Mouse (Mus musculus) forebrain, embryonic 12.5 days (tissue): ENCODE measurements at regions not wholly inside any gene's neighbourhood (a gene's known extent, or its start where the extent isn't known, plus 50 kb on each side); places are given as distances from the start of the nearest gene placed in this dataset.
A peak's percentile ranks its signal among the peaks of the same experiment; 100 is the strongest.

Experiments used
- ATAC-seq: fragments of 200-750 bp; cut with Nextera tagmentation; 2 replicates; pipeline ENCODE4 v1.8.0; 2017; ENCODE audit warnings: moderate TSS enrichment; ENCODE audit not compliant: low FRiP score
- H3K27ac ChIP-seq: fragments of 300-500 bp; sonication (generic); 2 replicates; pipeline ENCODE4 v1.5.1; 2016; ENCODE audit warnings: mild to moderate bottlenecking
- H3K27me3 ChIP-seq: fragments of 300-500 bp; sonication (generic); 2 replicates; pipeline ENCODE4 v1.6.1; 2016; ENCODE audit warnings: mild to moderate bottlenecking
- H3K36me3 ChIP-seq: fragments of 300-500 bp; sonication (generic); replicated peaks from 2 replicates; pipeline ENCODE4 v1.6.1; 2016; ENCODE audit warnings: mild to moderate bottlenecking
- H3K4me1 ChIP-seq: fragments of 300-500 bp; sonication (generic); 2 replicates; pipeline ENCODE4 v1.6.1; 2016
- H3K4me2 ChIP-seq: fragments of 300-500 bp; sonication (generic); 2 replicates; pipeline ENCODE4 v1.6.1; 2016; ENCODE audit warnings: mild to moderate bottlenecking, moderate library complexity
- H3K4me3 ChIP-seq: fragments of 300-500 bp; sonication (generic); replicated peaks from 2 replicates; pipeline ENCODE4 v1.5.1; 2016; ENCODE audit warnings: mild to moderate bottlenecking
- H3K9ac ChIP-seq: fragments of 300-500 bp; sonication (generic); 2 replicates; pipeline ENCODE4 v1.6.1; 2016; ENCODE audit warnings: mild to moderate bottlenecking
- H3K9me3 ChIP-seq: fragments of 300-500 bp; sonication (generic); 2 replicates; pipeline ENCODE4 v1.6.1; 2016
- WGBS: fragments of 180-500 bp; shearing (Covaris S2); methylation state at CpG from one replicate; pipeline ENCODE4 v1.1.7; 2016; 5-methylcytosine and 5-hydroxymethylcytosine counted together

- H3K27me3 ChIP-seq, result no peaks in the 10 kb centered on the region
- no peak overlapping the region for H3K27ac ChIP-seq
- H3K4me2 ChIP-seq, result no peak overlapping the region
- no peaks in the 10 kb centered on the region for H3K36me3 ChIP-seq
- H3K4me3 ChIP-seq, result no peak overlapping the region
- no peaks in the 10 kb centered on the region; the same call in 1 of the 2 replicates for H3K4me1 ChIP-seq
- WGBS, result 49% methylated on average over 17 of the region's 17 CpGs
- no peaks in the 10 kb centered on the region for H3K9me3 ChIP-seq
- H3K9ac ChIP-seq, result no peak overlapping the region
- ATAC-seq, result peak; percentile 75
Observed at GRCm38 (mm10) chr7:70046691-70047414, 319.7 kb downstream of the Nr2f2 start.

- no peak for ATAC-seq
- no peak overlapping the region for H3K4me2 ChIP-seq
- no peak overlapping the region for H3K9ac ChIP-seq
- no peaks in the 10 kb centered on the region for H3K4me1 ChIP-seq
- 92% methylated on average over 1 of the region's 1 CpGs for WGBS
- H3K36me3 ChIP-seq, result no peaks in the 10 kb centered on the region
- H3K27ac ChIP-seq, result no peak overlapping the region
- no peaks in the 10 kb centered on the region for H3K27me3 ChIP-seq
- H3K9me3 ChIP-seq, result no peaks in the 10 kb centered on the region
- no peak overlapping the region for H3K4me3 ChIP-seq
Observed at GRCm38 (mm10) chr7:70037011-70037410, 329.5 kb downstream of the Nr2f2 start.

GRCm38 (mm10) chr7:70032857-70033256, 333.7 kb downstream of the Nr2f2 start:
- H3K9ac ChIP-seq, result no peak overlapping the region
- H3K27me3 ChIP-seq, result no peaks in the 10 kb centered on the region; the same call in 1 of the 2 replicates
- H3K4me3 ChIP-seq, result no peak overlapping the region
- WGBS, result 96% methylated on average over 2 of the region's 2 CpGs
- no peak overlapping the region for H3K27ac ChIP-seq
- H3K4me1 ChIP-seq, result no peaks in the 10 kb centered on the region
- no peak overlapping the region for H3K4me2 ChIP-seq
- ATAC-seq, result no peak
- no peaks in the 10 kb centered on the region for H3K36me3 ChIP-seq
- H3K9me3 ChIP-seq, result no peaks in the 10 kb centered on the region

- Histone ChIP-seq H3K9me3 (no peaks in the 10 kb centered on the region), H3K27ac (no peak overlapping the region), H3K4me3 (no peak overlapping the region), H3K27me3 (no peaks in the 10 kb centered on the region; the same call in 1 of the 2 replicates), H3K4me1 (no peaks in the 10 kb centered on the region), H3K4me2 (no peak overlapping the region), H3K36me3 (no peaks in the 10 kb centered on the region), H3K9ac (no peak overlapping the region)
- WGBS, result 36% methylated on average over 2 of the region's 2 CpGs
- no peak for ATAC-seq
Observed at GRCm38 (mm10) chr7:70029311-70029710, 337.2 kb downstream of the Nr2f2 start.

- no peak overlapping the region for H3K9ac ChIP-seq
- no peak overlapping the region for H3K4me2 ChIP-seq
- H3K4me3 ChIP-seq, result no peak overlapping the region
- no peaks in the 10 kb centered on the region; the same call in 1 of the 2 replicates for H3K27me3 ChIP-seq
- H3K27ac ChIP-seq, result no peak overlapping the region
- no peaks in the 10 kb centered on the region for H3K4me1 ChIP-seq
- no peak for ATAC-seq
- H3K36me3 ChIP-seq, result no peaks in the 10 kb centered on the region
- H3K9me3 ChIP-seq, result no peaks in the 10 kb centered on the region
Observed at GRCm38 (mm10) chr7:70025527-70025926, 341.0 kb downstream of the Nr2f2 start.

- H3K4me3 ChIP-seq, result no peak overlapping the region
- no peaks in the 10 kb centered on the region for H3K4me1 ChIP-seq
- no peaks in the 10 kb centered on the region for H3K27me3 ChIP-seq
- H3K36me3 ChIP-seq, result no peaks in the 10 kb centered on the region
- no peak overlapping the region for H3K4me2 ChIP-seq
- H3K9ac ChIP-seq, result no peak overlapping the region
- ATAC-seq, result no peak
- no peak overlapping the region for H3K27ac ChIP-seq
- H3K9me3 ChIP-seq, result no peaks in the 10 kb centered on the region
Observed at GRCm38 (mm10) chr7:70016611-70017010, 349.9 kb downstream of the Nr2f2 start.

- Histone ChIP-seq H3K9me3 (no peaks in the 10 kb centered on the region), H3K36me3 (no peaks in the 10 kb centered on the region), H3K4me1 (no peaks in the 10 kb centered on the region), H3K4me2 (no peak overlapping the region), H3K27ac (no peak overlapping the region), H3K9ac (no peak overlapping the region), H3K27me3 (peaks cover 36% of the 10 kb centered on the region), H3K4me3 (no peak overlapping the region)
- 10% methylated on average over 8 of the region's 8 CpGs for WGBS
- 0 out of 2 replicates have a peak, but pooled peaks have one; percentile 55 for ATAC-seq
Observed at GRCm38 (mm10) chr7:70003200-70003986, 363.1 kb downstream of the Nr2f2 start.

GRCm38 (mm10) chr7:69998756-69999155, 367.8 kb downstream of the Nr2f2 start:
- Histone ChIP-seq H3K9me3 (no peaks in the 10 kb centered on the region), H3K27me3 (peaks cover 52% of the 10 kb centered on the region), H3K4me1 (peaks cover 15% of the 10 kb centered on the region; the same call in 1 of the 2 replicates), H3K9ac (no peak overlapping the region), H3K27ac (no peak overlapping the region), H3K4me2 (no peak overlapping the region), H3K4me3 (no peak overlapping the region), H3K36me3 (no peaks in the 10 kb centered on the region)
- WGBS, result 64% methylated on average over 1 of the region's 1 CpGs
- no peak for ATAC-seq

GRCm38 (mm10) chr7:69994540-69995303, 371.8 kb downstream of the Nr2f2 start:
- Histone ChIP-seq H3K4me1 (peaks cover 35% of the 10 kb centered on the region), H3K36me3 (no peaks in the 10 kb centered on the region), H3K9ac (no peak overlapping the region), H3K4me2 (no peak overlapping the region), H3K27me3 (peaks cover 63% of the 10 kb centered on the region), H3K9me3 (no peaks in the 10 kb centered on the region), H3K4me3 (no peak overlapping the region), H3K27ac (0 out of 2 replicates have a peak overlapping the region, but pooled peaks have one; percentile 42)
- ATAC-seq, result peak; percentile 77
- WGBS, result 33% methylated on average over 6 of the region's 6 CpGs

GRCm38 (mm10) chr7:69992383-69993327, 373.9 kb downstream of the Nr2f2 start:
- ATAC-seq, result peak; percentile 53
- peaks cover 38% of the 10 kb centered on the region for H3K4me1 ChIP-seq
- peak overlapping the region; percentile 67 for H3K27ac ChIP-seq
- H3K36me3 ChIP-seq, result no peaks in the 10 kb centered on the region
- peaks cover 61% of the 10 kb centered on the region for H3K27me3 ChIP-seq
- H3K9me3 ChIP-seq, result no peaks in the 10 kb centered on the region
- 2% methylated on average over 21 of the region's 21 CpGs for WGBS
- peak overlapping the region; percentile 53 for H3K4me2 ChIP-seq
- H3K9ac ChIP-seq, result peak overlapping the region; percentile 40
- H3K4me3 ChIP-seq, result peak overlapping the region; percentile 22

GRCm38 (mm10) chr7:69991982-69992381, 374.6 kb downstream of the Nr2f2 start:
- Histone ChIP-seq H3K4me1 (peaks cover 38% of the 10 kb centered on the region), H3K4me3 (no peak overlapping the region), H3K27me3 (peaks cover 61% of the 10 kb centered on the region), H3K27ac (peak overlapping the region; percentile 67), H3K4me2 (peak overlapping the region; percentile 53), H3K36me3 (no peaks in the 10 kb centered on the region), H3K9ac (no peak overlapping the region), H3K9me3 (no peaks in the 10 kb centered on the region)
- ATAC-seq, result 0 out of 2 replicates have a peak, but pooled peaks have one; percentile 13
- 6% methylated on average over 3 of the region's 3 CpGs for WGBS
